Mouse (Mus musculus) MEL (cell line): ENCODE results near the gene Ccz1. TPM values are rescaled to one million over a fixed set of nuclear protein-coding genes. Genes with fewer than 3 reads are reported as not detected.

Source experiments
- DNase-seq: peaks from one replicate; pipeline ENCODE4 v3.0.0; 2011; ENCODE audit warnings: low read depth, low spot score
- H3K27ac ChIP-seq: 2 replicates; pipeline ENCODE4 v1.5.1; 2012; ENCODE audit warnings: low read depth, mild to moderate bottlenecking, control low read depth, low read length, moderate library complexity; ENCODE audit not compliant: control insufficient read depth
- H3K27me3 ChIP-seq, 2 experiments: fragments of 150-350 bp in 1 of 2; sonication (generic) in 1 of 2; 2 replicates each; pipeline ENCODE4 v1.6.1; 2012; ENCODE audit warnings: low read length in 2 of 2, mild to moderate bottlenecking in 2 of 2, improper control_type of control experiment in 1 of 2, moderate library complexity in 1 of 2; ENCODE audit not compliant: insufficient read depth in 2 of 2, control insufficient read depth in 1 of 2
- H3K36me3 ChIP-seq, 2 experiments: 2 replicates each; pipeline ENCODE4 v1.6.1; 2012 to 2014; ENCODE audit warnings: low read length in 2 of 2, improper control_type of control experiment in 1 of 2, inconsistent platforms in 1 of 2, mild to moderate bottlenecking in 1 of 2; ENCODE audit not compliant: insufficient read depth in 2 of 2, control insufficient read depth in 1 of 2
- H3K4me1 ChIP-seq, 2 experiments: fragments of 150-350 bp in 1 of 2; sonication (generic) in 1 of 2; 2 replicates each; pipeline ENCODE4 v1.6.1; 2012; ENCODE audit warnings: low read length in 2 of 2, improper control_type of control experiment in 1 of 2, mild to moderate bottlenecking in 1 of 2; ENCODE audit not compliant: insufficient read depth in 2 of 2, control insufficient read depth in 1 of 2
- H3K4me3 ChIP-seq, 2 experiments: fragments of 150-350 bp in 1 of 2; sonication (generic) in 1 of 2; 2 replicates each; pipeline ENCODE4 v1.5.1; 2012; ENCODE audit warnings: low read depth in 2 of 2, low read length in 2 of 2, mild to moderate bottlenecking in 2 of 2, moderate library complexity in 2 of 2, control low read depth in 1 of 2, improper control_type of control experiment in 1 of 2; ENCODE audit not compliant: control insufficient read depth in 1 of 2, insufficient read depth in 1 of 2
- H3K79me2 ChIP-seq: 2 replicates; pipeline ENCODE4 v1.6.1; 2012; ENCODE audit warnings: mild to moderate bottlenecking, low read length, moderate library complexity; ENCODE audit not compliant: control insufficient read depth, poor library complexity, insufficient read depth
- H3K9ac ChIP-seq: 2 replicates; pipeline ENCODE4 v1.6.1; 2012; ENCODE audit warnings: low read depth, mild to moderate bottlenecking, control low read depth, low read length, moderate library complexity; ENCODE audit not compliant: control insufficient read depth, poor library complexity, severe bottlenecking
- H3K9me3 ChIP-seq: fragments of 150-350 bp; sonication (generic); replicated peaks from 2 replicates; pipeline ENCODE4 v1.6.1; 2012; ENCODE audit warnings: mild to moderate bottlenecking, low read length, improper control_type of control experiment, moderate library complexity; ENCODE audit not compliant: insufficient read depth
- BHLHE40 ChIP-seq: IDR thresholded peaks from 2 replicates; pipeline ENCODE4 v1.6.1; 2012; ENCODE audit warnings: low read depth, mild to moderate bottlenecking, inconsistent platforms, low read length, improper control_type of control experiment, borderline replicate concordance
- E2F4 ChIP-seq: IDR thresholded peaks from 2 replicates; pipeline ENCODE4 v1.6.1; 2011; ENCODE audit warnings: low read depth, low read length, improper control_type of control experiment, borderline replicate concordance
- ELF1 ChIP-seq: IDR thresholded peaks from 2 replicates; pipeline ENCODE4 v1.6.1; 2014; ENCODE audit warnings: low read depth, mild to moderate bottlenecking, inconsistent platforms, low read length, improper control_type of control experiment, moderate library complexity
- EP300 ChIP-seq, 2 experiments: IDR thresholded peaks; 2 replicates each; pipeline ENCODE4 v1.6.1; 2011; ENCODE audit warnings: improper control_type of control experiment in 2 of 2, low read length in 2 of 2, low read depth in 1 of 2, mild to moderate bottlenecking in 1 of 2
- ETS1 ChIP-seq: IDR thresholded peaks from 2 replicates; pipeline ENCODE4 v1.6.1; 2012; ENCODE audit warnings: low read depth, mild to moderate bottlenecking, inconsistent platforms, low read length, improper control_type of control experiment, moderate library complexity
- GATA1 ChIP-seq: IDR thresholded peaks from 2 replicates; pipeline ENCODE4 v1.6.1; 2011; ENCODE audit warnings: low read depth, low read length, improper control_type of control experiment
- JUND ChIP-seq: IDR thresholded peaks from 2 replicates; pipeline ENCODE4 v1.6.1; 2011; ENCODE audit warnings: low read depth, mild to moderate bottlenecking, improper control_type of control experiment, low read length
- MAX ChIP-seq: IDR thresholded peaks from 2 replicates; pipeline ENCODE4 v1.6.1; 2011; ENCODE audit warnings: low read length, improper control_type of control experiment
- MAZ ChIP-seq: IDR thresholded peaks from 2 replicates; pipeline ENCODE4 v1.6.1; 2012; ENCODE audit warnings: low read depth, mild to moderate bottlenecking, inconsistent platforms, low read length, improper control_type of control experiment
- MEF2A ChIP-seq: IDR thresholded peaks from 2 replicates; pipeline ENCODE4 v1.6.1; 2014; ENCODE audit warnings: low read depth, mild to moderate bottlenecking, inconsistent platforms, low read length, improper control_type of control experiment; ENCODE audit not compliant: poor library complexity, insufficient replicate concordance, severe bottlenecking; ENCODE audit errors: extremely low read depth
- MXI1 ChIP-seq: IDR thresholded peaks from 2 replicates; pipeline ENCODE4 v1.6.1; 2011; ENCODE audit warnings: mild to moderate bottlenecking, low read depth, low read length, improper control_type of control experiment
- MYB ChIP-seq: IDR thresholded peaks from 2 replicates; pipeline ENCODE4 v1.6.1; 2011; ENCODE audit warnings: mild to moderate bottlenecking, low read depth, low read length, improper control_type of control experiment
- MYC ChIP-seq: IDR thresholded peaks from 2 replicates; pipeline ENCODE4 v1.6.1; 2011; ENCODE audit warnings: low read depth, mild to moderate bottlenecking, low read length, improper control_type of control experiment, moderate library complexity
- NRF1 ChIP-seq: IDR thresholded peaks from 2 replicates; pipeline ENCODE4 v1.6.1; 2014; ENCODE audit warnings: low read depth, mild to moderate bottlenecking, inconsistent platforms, low read length, improper control_type of control experiment, moderate library complexity; ENCODE audit not compliant: poor library complexity, insufficient read depth, severe bottlenecking
- POLR2AphosphoS2 ChIP-seq: IDR thresholded peaks from 2 replicates; pipeline ENCODE4 v1.6.1; 2011; ENCODE audit warnings: low read length, improper control_type of control experiment
- RAD21 ChIP-seq: IDR thresholded peaks from 2 replicates; pipeline ENCODE4 v1.6.1; 2011; ENCODE audit warnings: mild to moderate bottlenecking, low read depth, low read length, improper control_type of control experiment
- RCOR1 ChIP-seq: IDR thresholded peaks from 2 replicates; pipeline ENCODE4 v1.6.1; 2012; ENCODE audit warnings: low read depth, mild to moderate bottlenecking, inconsistent platforms, low read length, improper control_type of control experiment
- SIN3A ChIP-seq: IDR thresholded peaks from 2 replicates; pipeline ENCODE4 v1.6.1; 2012; ENCODE audit warnings: low read length, improper control_type of control experiment, inconsistent platforms
- TAL1 ChIP-seq: IDR thresholded peaks from 2 replicates; pipeline ENCODE4 v1.6.1; 2012; ENCODE audit warnings: mild to moderate bottlenecking, inconsistent platforms, low read length, moderate library complexity, mixed read lengths
- TBP ChIP-seq: IDR thresholded peaks from 2 replicates; pipeline ENCODE4 v1.8.0; 2011; ENCODE audit warnings: low read depth, low read length, improper control_type of control experiment
- USF1 ChIP-seq: IDR thresholded peaks from 2 replicates; pipeline ENCODE4 v1.6.1; 2014; ENCODE audit warnings: low read depth, mild to moderate bottlenecking, inconsistent platforms, low read length, improper control_type of control experiment, moderate library complexity
- ZKSCAN1 ChIP-seq: IDR thresholded peaks from 2 replicates; pipeline ENCODE4 v1.6.1; 2012; ENCODE audit warnings: low read depth, mild to moderate bottlenecking, inconsistent platforms, low read length, improper control_type of control experiment, moderate library complexity
- polyA plus RNA-seq, 2 experiments: library from polyadenylated mRNA; stranded (reverse) in 1 of 2; unstranded in 1 of 2; fragments of >175 nt in 1 of 2; fragments of >200 nt in 1 of 2; gene quantifications; 2 replicates each; pipeline versions ENCODE4 v1.2.1 to v1.2.4; 2012; ENCODE audit warnings: low replicate concordance in 2 of 2, low read depth in 1 of 2; ENCODE audit not compliant: insufficient read length in 2 of 2, insufficient read depth in 1 of 2, missing spikeins in 1 of 2
- total RNA-seq: library from RNA; depleted of rRNA; stranded (reverse); fragments of 300-350 nt; gene quantifications from 2 replicates; pipeline ENCODE4 v1.2.3, GENCODE M21; 2012

The Ccz1 gene
- total and polyA plus RNA-seq, 3 experiments, result 56.0 to 166 (median 58.0) TPM

- Histone ChIP-seq H3K27ac (no peak overlapping the region), H3K4me3 (peak overlapping the region; percentile 44 to 54; a peak in 2 of 4 replicates), H3K4me1 (peaks cover 0 to 3% of the 10 kb centered on the region in 2 experiments; a peak in 2 of 4 replicates), H3K79me2 (no peaks in the 10 kb centered on the region), H3K9me3 (no peaks in the 10 kb centered on the region)
- peak; percentile 50 for DNase-seq
- TF ChIP-seq ETS1 (no peak), JUND (no peak), ELF1 (no peak), MAZ (no peak), MXI1 (no peak), BHLHE40 (no peak), MEF2A (no peak), EP300 (IDR thresholded peaks at IDR 0.05; ENCODE audit: low read depth in 1 of 2, low read length in 2 of 2) (no peak)
- TF ChIP-seq, all 39 proteins: peak for 0
- Histone ChIP-seq H3K9ac (no peak overlapping the region), H3K27me3 (no peaks in the 10 kb centered on the region), H3K36me3 (no peaks in the 10 kb centered on the region; a peak in 1 of 4 replicates)
Measured at GRCm38 (mm10) chr5:144039886-144040285, 25.2 kb upstream of the Ccz1 start.

GRCm38 (mm10) chr5:144039156-144039675 lies 24.5 kb upstream of the Ccz1 start:
- H3K27ac ChIP-seq, result no peak overlapping the region
- H3K36me3 ChIP-seq, result no peaks in the 10 kb centered on the region; a peak in 1 of 4 replicates
- H3K4me1 ChIP-seq, result peaks cover 0 to 3% of the 10 kb centered on the region in 2 experiments; a peak in 2 of 4 replicates
- no peaks in the 10 kb centered on the region for H3K79me2 ChIP-seq
- no peaks in the 10 kb centered on the region for H3K27me3 ChIP-seq
- H3K9ac ChIP-seq, result no peak overlapping the region
- peak overlapping the region; percentile 44 to 54 for H3K4me3 ChIP-seq
- TF ChIP-seq TAL1 (peak; percentile 21; the same call in 1 of the 2 replicates), ZKSCAN1 (no peak), GATA1 (0 out of 2 replicates have a peak, but pooled peaks have one; percentile 31), EP300 (IDR thresholded peaks at IDR 0.05; ENCODE audit: low read depth in 1 of 2, low read length in 2 of 2) (peak; percentile 11 to 30; a peak in 1 of 4 replicates), NRF1 (no peak)
- no peaks in the 10 kb centered on the region for H3K9me3 ChIP-seq
- DNase-seq, result peak; percentile 66

- H3K9ac ChIP-seq, result no peak overlapping the region
- DNase-seq, result no peak
- no peaks in the 10 kb centered on the region for H3K9me3 ChIP-seq
- no peak overlapping the region for H3K27ac ChIP-seq
- no peaks in the 10 kb centered on the region for H3K79me2 ChIP-seq
- no peaks in the 10 kb centered on the region; a peak in 1 of 4 replicates for H3K27me3 ChIP-seq
- H3K4me1 ChIP-seq, result peaks cover 0 to 3% of the 10 kb centered on the region in 2 experiments; a peak in 2 of 4 replicates
- H3K4me3 ChIP-seq, result no peak overlapping the region
- no peaks in the 10 kb centered on the region; a peak in 1 of 4 replicates for H3K36me3 ChIP-seq
- TF ChIP-seq JUND (no peak), USF1 (no peak), ETS1 (no peak), MYB (no peak), MEF2A (no peak), RCOR1 (no peak), POLR2AphosphoS2 (no peak), BHLHE40 (no peak), E2F4 (no peak), SIN3A (no peak), ZKSCAN1 (no peak), RAD21 (no peak), TBP (no peak), MAX (no peak), MYC (no peak)
Measured at GRCm38 (mm10) chr5:144036952-144037351, 22.3 kb upstream of the Ccz1 start.
